Mouse (Mus musculus) lung, embryonic 16.5 days (tissue): ENCODE measurements at regions not wholly inside any gene's neighbourhood (a gene's known extent, or its start where the extent isn't known, plus 50 kb on each side); places are given as distances from the start of the nearest gene placed in this dataset.

Experiments
- ATAC-seq: fragments of 200-750 bp; cut with Nextera tagmentation; 2 replicates; pipeline ENCODE4 v1.8.0; 2017; ENCODE audit warnings: low read depth, mild to moderate bottlenecking, moderate library complexity
- H3K27ac ChIP-seq: fragments of 300-500 bp; sonication (generic); 2 replicates; pipeline ENCODE4 v1.5.1; 2014; ENCODE audit warnings: mild to moderate bottlenecking, control low read depth, low read length
- H3K27me3 ChIP-seq: fragments of 300-500 bp; sonication (generic); 2 replicates; pipeline ENCODE4 v1.6.1; 2014; ENCODE audit warnings: low read depth, low read length, mixed read lengths; ENCODE audit not compliant: control insufficient read depth, insufficient read depth
- H3K36me3 ChIP-seq: fragments of 300-500 bp; sonication (generic); 2 replicates; pipeline ENCODE4 v1.6.1; 2014; ENCODE audit warnings: low read length; ENCODE audit not compliant: control insufficient read depth, insufficient read depth
- H3K4me1 ChIP-seq: fragments of 300-500 bp; sonication (generic); replicated peaks from 2 replicates; pipeline ENCODE4 v1.6.1; 2014; ENCODE audit warnings: low read length, mixed read lengths; ENCODE audit not compliant: control insufficient read depth, insufficient read depth
- H3K4me2 ChIP-seq: fragments of 300-500 bp; sonication (generic); 2 replicates; pipeline ENCODE4 v1.6.1; 2014; ENCODE audit warnings: low read depth, low read length, control low read depth
- H3K4me3 ChIP-seq: fragments of 300-500 bp; sonication (generic); 2 replicates; pipeline ENCODE4 v1.5.1; 2014; ENCODE audit warnings: mild to moderate bottlenecking, low read length, control low read depth
- H3K9ac ChIP-seq: fragments of 300-500 bp; sonication (generic); 2 replicates; pipeline ENCODE4 v1.6.1; 2014; ENCODE audit warnings: low read length, control low read depth
- H3K9me3 ChIP-seq: fragments of 300-500 bp; sonication (generic); 2 replicates; pipeline ENCODE4 v1.6.1; 2016; ENCODE audit warnings: low read length; ENCODE audit not compliant: control insufficient read depth
- WGBS: fragments of 180-500 bp; shearing (Covaris S2); extraction: QIAGEN DNeasy Blood & Tissue Kit; methylation state at CpG from one replicate; pipeline ENCODE4 v1.1.7; 2014; 5-methylcytosine and 5-hydroxymethylcytosine counted together

- Histone ChIP-seq H3K27ac (peak overlapping the region; percentile 44), H3K27me3 (no peaks in the 10 kb centered on the region), H3K9me3 (no peaks in the 10 kb centered on the region), H3K4me1 (peaks cover 22% of the 10 kb centered on the region), H3K36me3 (no peaks in the 10 kb centered on the region), H3K4me3 (no peak overlapping the region), H3K4me2 (no peak overlapping the region; the same call in 1 of the 2 replicates), H3K9ac (no peak overlapping the region)
- ATAC-seq, result peak; percentile 85
- 41% methylated on average over 11 of the region's 11 CpGs for WGBS
Measured at GRCm38 (mm10) chr1:35879388-35880093, 188.7 kb upstream of the Hs6st1 start.

- Histone ChIP-seq H3K9ac (no peak overlapping the region), H3K4me1 (peaks cover 11% of the 10 kb centered on the region), H3K27me3 (no peaks in the 10 kb centered on the region), H3K4me3 (no peak overlapping the region), H3K9me3 (no peaks in the 10 kb centered on the region), H3K4me2 (no peak overlapping the region), H3K27ac (no peak overlapping the region), H3K36me3 (no peaks in the 10 kb centered on the region)
- no peak for ATAC-seq
- WGBS, result 73% methylated on average over 6 of the region's 6 CpGs
Measured at GRCm38 (mm10) chr1:35880562-35881265, 187.5 kb upstream of the Hs6st1 start.

- H3K9ac ChIP-seq, result no peak overlapping the region
- 82% methylated on average over 4 of the region's 4 CpGs for WGBS
- no peaks in the 10 kb centered on the region for H3K36me3 ChIP-seq
- H3K4me3 ChIP-seq, result no peak overlapping the region
- peaks cover 8% of the 10 kb centered on the region for H3K4me1 ChIP-seq
- no peak overlapping the region for H3K4me2 ChIP-seq
- no peaks in the 10 kb centered on the region for H3K27me3 ChIP-seq
- no peak for ATAC-seq
- H3K9me3 ChIP-seq, result no peaks in the 10 kb centered on the region
- no peak overlapping the region for H3K27ac ChIP-seq
Measured at GRCm38 (mm10) chr1:35881521-35881920, 186.7 kb upstream of the Hs6st1 start.

GRCm38 (mm10) chr1:35882101-35882500 lies 186.1 kb upstream of the Hs6st1 start:
- WGBS, result 79% methylated on average over 1 of the region's 1 CpGs
- Histone ChIP-seq H3K4me2 (no peak overlapping the region), H3K4me1 (peaks cover 8% of the 10 kb centered on the region), H3K27me3 (no peaks in the 10 kb centered on the region), H3K9me3 (no peaks in the 10 kb centered on the region), H3K9ac (no peak overlapping the region), H3K36me3 (no peaks in the 10 kb centered on the region), H3K27ac (no peak overlapping the region), H3K4me3 (no peak overlapping the region)
- no peak for ATAC-seq

GRCm38 (mm10) chr1:35889731-35890499 lies 178.3 kb upstream of the Hs6st1 start:
- H3K4me1 ChIP-seq, result no peaks in the 10 kb centered on the region; the same call in 1 of the 2 replicates
- peaks cover 2% of the 10 kb centered on the region; the same call in 1 of the 2 replicates for H3K9me3 ChIP-seq
- H3K27me3 ChIP-seq, result no peaks in the 10 kb centered on the region
- no peak overlapping the region for H3K4me2 ChIP-seq
- H3K4me3 ChIP-seq, result no peak overlapping the region
- H3K36me3 ChIP-seq, result no peaks in the 10 kb centered on the region
- WGBS, result 37% methylated on average over 19 of the region's 19 CpGs
- no peak overlapping the region for H3K27ac ChIP-seq
- ATAC-seq, result no peak; the same call in 1 of the 2 replicates
- H3K9ac ChIP-seq, result no peak overlapping the region

GRCm38 (mm10) chr1:35890500-35890900 lies 177.7 kb upstream of the Hs6st1 start:
- Histone ChIP-seq H3K4me2 (no peak overlapping the region), H3K4me3 (no peak overlapping the region), H3K36me3 (no peaks in the 10 kb centered on the region), H3K27me3 (no peaks in the 10 kb centered on the region), H3K27ac (no peak overlapping the region), H3K9me3 (peaks cover 7% of the 10 kb centered on the region; the same call in 1 of the 2 replicates), H3K9ac (no peak overlapping the region), H3K4me1 (no peaks in the 10 kb centered on the region; the same call in 1 of the 2 replicates)
- WGBS, result 57% methylated on average over 15 of the region's 15 CpGs
- no peak for ATAC-seq

- no peaks in the 10 kb centered on the region for H3K4me1 ChIP-seq
- H3K27ac ChIP-seq, result no peak overlapping the region
- H3K4me3 ChIP-seq, result no peak overlapping the region
- H3K4me2 ChIP-seq, result no peak overlapping the region
- 59% methylated on average over 1 of the region's 1 CpGs for WGBS
- H3K27me3 ChIP-seq, result no peaks in the 10 kb centered on the region
- H3K9ac ChIP-seq, result no peak overlapping the region
- ATAC-seq, result no peak
- H3K36me3 ChIP-seq, result no peaks in the 10 kb centered on the region
- peaks cover 7% of the 10 kb centered on the region; the same call in 1 of the 2 replicates for H3K9me3 ChIP-seq
Measured at GRCm38 (mm10) chr1:35899536-35899935, 168.7 kb upstream of the Hs6st1 start.

GRCm38 (mm10) chr1:35904001-35904547 lies 164.1 kb upstream of the Hs6st1 start:
- no peaks in the 10 kb centered on the region for H3K9me3 ChIP-seq
- no peak overlapping the region for H3K9ac ChIP-seq
- no peak for ATAC-seq
- no peak overlapping the region for H3K27ac ChIP-seq
- no peaks in the 10 kb centered on the region for H3K27me3 ChIP-seq
- H3K4me2 ChIP-seq, result no peak overlapping the region
- H3K4me1 ChIP-seq, result no peaks in the 10 kb centered on the region
- H3K36me3 ChIP-seq, result no peaks in the 10 kb centered on the region
- WGBS, result 89% methylated on average over 9 of the region's 9 CpGs
- H3K4me3 ChIP-seq, result no peak overlapping the region

GRCm38 (mm10) chr1:35913551-35913950 lies 154.6 kb upstream of the Hs6st1 start:
- no peak for ATAC-seq
- Histone ChIP-seq H3K27me3 (no peaks in the 10 kb centered on the region), H3K4me3 (no peak overlapping the region), H3K9me3 (no peaks in the 10 kb centered on the region), H3K9ac (no peak overlapping the region), H3K4me1 (no peaks in the 10 kb centered on the region), H3K4me2 (no peak overlapping the region), H3K36me3 (no peaks in the 10 kb centered on the region), H3K27ac (no peak overlapping the region)
- 79% methylated on average over 4 of the region's 4 CpGs for WGBS
